Mouse (Mus musculus): ENCODE measurements around the gene Ifng.

Ifng gene

DNA sequence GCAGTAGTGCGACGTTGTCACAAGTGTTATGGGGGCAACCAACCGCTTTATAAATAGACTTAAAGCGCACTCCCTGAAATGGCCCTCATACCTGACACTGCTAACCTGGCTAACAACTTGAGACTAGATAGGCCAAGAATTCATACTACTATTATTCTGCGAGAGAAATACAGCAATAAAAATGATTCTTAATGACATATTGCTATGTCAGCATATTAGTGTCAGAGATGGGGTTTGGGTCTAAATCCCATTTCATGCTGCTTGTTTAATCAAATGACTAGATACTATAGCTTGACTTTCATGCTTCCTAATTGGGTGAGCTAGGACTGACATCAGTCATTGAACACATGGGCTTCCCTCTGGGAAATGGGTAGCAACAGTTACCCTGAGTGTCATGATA, 39.3 kb downstream of the Ifng start:
- DNase-seq (ENCODE audit: low spot score in 2 of 2), result no peak

- no peak for DNase-seq (ENCODE audit: low spot score in 2 of 2)
These were observed 39.9 kb downstream of the Ifng start for GRCm38 (mm10) chr10:118480793-118481192.

- DNase-seq (ENCODE audit: low spot score in 2 of 2), result no peak
These were observed 53.3 kb downstream of the Ifng start for GRCm38 (mm10) chr10:118494109-118494508.

DNA sequence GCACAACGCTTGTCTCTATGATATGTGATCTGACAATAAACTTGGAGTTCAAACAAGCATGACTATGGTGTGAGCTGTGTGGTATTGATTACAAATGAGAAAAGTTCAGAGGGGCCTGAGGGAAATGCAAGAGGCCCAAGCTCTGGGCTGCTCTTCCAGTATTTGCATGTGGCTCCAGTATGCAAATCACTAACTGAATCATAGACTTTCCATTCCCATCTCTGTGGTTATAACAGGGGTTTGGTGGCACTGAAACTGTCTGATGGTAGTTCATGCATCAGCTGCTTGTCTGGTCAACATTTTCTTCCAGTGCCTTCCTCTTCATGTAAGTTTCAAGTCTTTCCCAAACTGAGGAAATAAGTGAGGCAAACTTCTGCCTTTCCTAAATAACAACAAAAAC, 54.5 kb downstream of the Ifng start:
- no peak for DNase-seq (ENCODE audit: low spot score in 2 of 2)

Data from urinary bladder, adult 18-20 months (tissue).